Mouse (Mus musculus): ENCODE measurements at regions not wholly inside any gene's neighbourhood (a gene's known extent, or its start where the extent isn't known, plus 50 kb on each side); places are given as distances from the start of the nearest gene placed in this dataset.

DNA sequence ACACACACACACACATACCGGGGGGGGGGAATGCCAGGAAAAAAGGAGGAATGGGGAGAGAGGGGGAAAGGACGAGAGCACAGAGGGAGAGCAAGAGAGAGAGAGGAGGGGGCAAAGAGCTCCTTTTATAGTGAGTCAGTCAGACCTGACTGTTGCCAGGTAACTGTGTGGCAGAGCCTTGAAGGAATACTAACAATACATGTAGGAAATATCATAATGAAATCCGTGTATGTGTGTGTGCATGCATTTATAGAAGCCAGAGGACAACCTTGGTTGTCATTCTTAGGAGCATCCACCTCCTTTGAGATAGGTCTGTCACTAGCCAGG, 127.6 kb upstream of the Med14 start:
- no peak for DNase-seq (ENCODE audit: extremely low read depth, low read depth)

DNA sequence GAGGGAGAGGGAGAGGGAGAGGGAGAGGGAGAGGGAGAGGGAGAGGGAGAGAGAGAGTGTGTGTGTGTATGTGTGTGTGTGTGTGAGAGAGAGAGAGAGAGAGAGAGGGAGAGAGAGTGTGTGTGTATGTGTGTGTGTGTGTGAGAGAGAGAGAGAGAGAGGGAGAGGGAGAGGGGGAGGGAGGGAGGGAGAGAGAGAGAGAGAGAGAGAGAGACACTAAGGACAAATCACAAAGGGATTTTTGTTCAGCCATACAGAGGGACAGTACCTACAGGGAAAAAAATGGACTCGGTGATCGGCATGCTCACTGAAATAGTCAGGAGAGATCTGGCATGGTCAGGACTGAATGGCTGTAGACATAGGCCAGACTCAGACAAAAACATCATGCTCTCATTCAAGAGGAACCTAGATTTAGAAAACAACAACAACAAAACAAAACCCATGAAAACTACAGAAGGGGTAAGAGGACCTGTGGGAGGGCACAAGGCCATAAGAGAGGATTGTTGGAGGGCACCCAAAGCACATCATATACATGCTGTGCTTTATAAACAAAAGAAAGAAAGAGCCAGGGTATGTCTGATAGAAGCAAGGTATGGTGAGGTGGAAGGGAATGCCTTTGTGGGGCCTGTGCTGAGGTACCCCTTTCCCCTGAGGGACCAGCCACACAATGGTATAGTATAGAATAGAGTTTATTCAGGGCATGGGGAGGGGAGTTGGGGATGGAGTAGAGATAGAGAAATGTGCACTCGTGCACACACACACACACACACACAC, 127.0 kb upstream of the Med14 start:
- DNase-seq (ENCODE audit: extremely low read depth, low read depth), result no peak

DNA sequence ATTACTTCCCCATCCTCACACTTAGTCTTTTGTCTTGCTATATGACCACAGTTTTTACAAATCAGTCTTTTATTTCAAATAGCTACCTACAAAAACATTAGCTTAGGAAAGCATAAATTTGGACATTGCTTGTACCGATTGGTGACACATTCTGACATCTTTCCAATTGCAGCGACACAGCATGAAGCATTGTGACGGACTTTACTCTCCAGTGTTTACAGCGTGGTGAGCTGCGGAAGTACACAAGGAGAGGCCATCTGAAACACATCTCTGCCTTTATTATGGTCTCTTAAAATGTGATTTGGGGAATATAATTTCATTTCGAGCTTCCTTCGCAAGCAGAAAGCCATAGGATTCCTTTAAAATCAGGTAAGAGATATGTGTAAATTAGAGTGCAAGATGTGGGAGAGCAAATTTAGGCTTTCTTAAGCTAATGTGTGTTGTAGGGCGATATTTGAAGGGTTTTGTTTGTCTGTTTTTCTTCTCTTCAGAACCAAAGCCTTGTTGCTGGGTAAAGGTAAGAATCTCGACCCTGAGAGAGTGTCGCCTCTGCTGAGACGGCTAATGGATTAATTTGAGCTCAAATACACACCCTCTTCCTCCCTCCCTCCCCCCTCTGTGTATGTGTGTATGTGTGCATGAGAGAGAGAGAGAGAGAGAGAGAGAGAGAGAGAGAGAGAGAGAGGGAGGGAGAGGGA, 126.3 kb upstream of the Med14 start:
- DNase-seq (ENCODE audit: extremely low read depth, low read depth), result no peak

DNA sequence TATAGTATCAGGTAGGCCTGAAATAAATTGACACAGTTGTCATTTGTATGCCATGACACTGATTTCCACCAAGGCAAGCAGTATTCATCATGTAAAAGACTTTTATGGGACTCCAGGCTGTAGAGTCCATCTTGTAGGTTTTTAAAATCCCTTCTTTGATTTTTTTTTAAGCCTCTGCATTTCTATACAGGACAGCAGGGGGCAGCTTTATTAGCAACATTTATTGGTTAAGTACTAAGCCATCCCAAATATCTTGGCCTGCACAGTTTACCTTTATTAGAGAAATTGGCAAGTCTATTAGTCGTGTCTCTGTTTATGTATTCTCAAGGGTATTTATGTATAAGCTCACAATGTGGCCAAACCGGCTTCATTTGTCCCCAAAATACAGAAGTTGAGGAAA, 125.6 kb upstream of the Med14 start:
- DNase-seq (ENCODE audit: extremely low read depth, low read depth), result no peak

DNA sequence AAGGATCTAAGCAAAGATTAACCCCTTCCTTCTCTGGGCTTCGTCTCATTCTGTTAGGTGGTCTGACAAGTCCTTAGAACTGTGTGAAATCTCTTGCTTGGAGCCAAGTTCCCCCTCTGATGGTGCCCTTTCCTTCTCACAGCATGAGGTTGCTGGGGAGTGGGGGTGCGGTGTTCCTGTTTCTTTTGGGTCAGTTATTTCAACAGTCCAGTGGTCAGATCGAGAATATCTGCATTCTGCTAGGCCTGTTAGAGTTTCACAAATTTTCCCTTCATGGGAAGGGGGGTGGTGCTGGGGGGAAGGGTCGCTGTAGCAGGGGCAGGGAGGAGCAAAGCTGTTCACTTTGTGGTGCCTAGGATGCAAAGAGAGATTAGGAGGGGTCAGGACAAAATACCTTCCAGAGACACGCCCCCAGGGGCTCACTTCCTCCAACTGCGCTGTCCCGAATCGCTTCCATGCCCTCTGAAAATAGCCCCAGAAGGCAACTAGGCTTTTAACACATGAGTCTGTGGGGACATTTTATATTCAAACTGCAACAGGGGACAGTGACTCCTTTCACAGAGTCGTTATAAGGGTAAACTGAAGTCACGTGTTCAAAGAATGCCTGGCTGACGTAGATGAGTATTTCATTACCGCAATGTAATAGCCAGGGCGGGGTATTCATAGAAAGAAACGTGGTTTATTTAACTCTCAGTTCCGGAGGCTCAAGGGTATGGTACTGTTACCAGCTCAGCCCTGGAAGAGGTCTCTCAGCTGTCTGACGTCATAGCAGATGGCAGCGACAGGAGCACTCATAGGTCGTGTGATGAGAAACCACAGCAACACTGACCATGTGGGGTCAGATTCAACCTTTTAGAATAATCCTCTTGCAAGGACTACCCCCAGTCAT, 124.5 kb upstream of the Med14 start:
- no peak for DNase-seq (ENCODE audit: extremely low read depth, low read depth)

DNA sequence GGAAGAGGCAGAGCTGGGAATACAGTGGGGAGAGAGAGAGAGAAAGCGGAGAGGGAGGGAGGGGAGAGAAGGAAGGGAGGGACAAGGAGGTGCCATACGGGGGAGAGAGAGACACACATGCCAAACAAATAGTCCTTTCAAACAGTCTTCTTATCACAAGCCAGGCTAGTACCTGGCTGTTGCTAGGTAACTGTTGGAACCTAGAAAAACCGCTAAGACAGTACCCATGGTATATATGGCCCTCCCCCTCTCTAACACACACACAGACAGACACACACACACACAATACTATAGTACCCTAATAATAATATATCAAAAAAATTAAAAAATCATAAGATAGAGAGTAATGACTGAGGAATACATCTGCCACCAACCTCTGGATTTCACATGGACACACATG, 117.4 kb upstream of the Med14 start:
- no peak for DNase-seq (ENCODE audit: extremely low read depth, low read depth)

DNA sequence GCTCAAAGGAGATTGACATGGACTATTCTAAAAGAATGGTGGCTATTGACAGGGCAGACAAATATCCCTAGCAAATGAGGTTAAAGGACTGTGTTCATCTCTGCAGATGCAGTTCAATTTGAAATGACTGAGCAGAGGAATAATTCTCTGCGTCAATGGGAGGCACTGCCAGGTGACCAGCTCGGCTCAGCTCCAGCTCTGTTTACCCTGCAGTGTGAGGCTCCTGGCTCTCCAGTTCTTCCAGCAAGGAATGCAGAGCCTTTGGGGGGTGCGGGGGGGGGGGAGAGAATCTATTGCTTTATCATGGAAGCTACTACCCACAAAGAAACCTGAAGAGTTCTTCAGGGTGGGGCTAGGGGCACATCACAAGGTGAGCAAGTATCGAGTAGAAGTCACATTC, 115.6 kb upstream of the Med14 start:
- no peak for DNase-seq (ENCODE audit: extremely low read depth, low read depth)

DNA sequence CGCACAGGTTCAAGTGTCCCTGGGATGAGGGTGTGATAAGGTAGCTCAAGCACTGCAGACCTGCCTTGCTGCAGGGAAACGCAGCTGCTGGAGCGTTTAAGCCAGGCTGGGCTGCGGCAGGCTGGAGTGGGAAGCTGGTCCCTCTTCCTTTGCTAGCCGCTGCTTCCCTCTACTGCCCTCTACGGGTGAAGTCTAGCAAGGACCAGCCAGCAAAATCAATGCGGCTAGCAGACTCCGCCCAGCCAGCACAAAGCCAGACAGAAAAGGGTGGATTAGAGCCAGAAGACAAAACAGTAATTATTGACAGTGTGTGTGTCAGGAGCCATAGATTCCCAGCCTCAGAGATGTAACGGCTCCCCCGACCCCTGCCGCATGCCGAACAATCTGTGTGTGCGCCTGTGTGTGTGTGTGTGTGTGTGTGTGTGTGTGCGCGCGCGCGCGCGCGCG, 111.8 kb upstream of the Med14 start:
- DNase-seq (ENCODE audit: extremely low read depth, low read depth), result peak; percentile 50

DNA sequence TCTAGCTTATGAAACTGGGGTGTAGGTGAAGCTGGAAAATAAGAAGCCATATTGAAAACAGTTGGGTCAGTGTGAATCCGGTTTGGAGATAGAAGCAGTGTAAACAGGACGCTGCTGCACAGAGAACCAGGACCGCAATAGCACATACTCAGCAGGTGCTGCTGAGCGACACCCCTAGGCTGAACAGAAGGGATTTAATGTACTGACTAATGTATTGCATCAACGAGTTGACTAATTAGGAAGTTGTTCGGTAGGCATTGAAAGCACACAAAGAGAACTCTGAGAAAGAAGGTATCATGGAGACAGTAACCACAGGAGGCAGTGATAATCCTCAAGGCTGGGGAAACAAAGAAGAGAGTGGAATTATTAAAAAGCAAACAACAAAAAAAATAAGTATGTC, 111.4 kb upstream of the Med14 start:
- DNase-seq (ENCODE audit: extremely low read depth, low read depth), result peak; percentile 7

DNA sequence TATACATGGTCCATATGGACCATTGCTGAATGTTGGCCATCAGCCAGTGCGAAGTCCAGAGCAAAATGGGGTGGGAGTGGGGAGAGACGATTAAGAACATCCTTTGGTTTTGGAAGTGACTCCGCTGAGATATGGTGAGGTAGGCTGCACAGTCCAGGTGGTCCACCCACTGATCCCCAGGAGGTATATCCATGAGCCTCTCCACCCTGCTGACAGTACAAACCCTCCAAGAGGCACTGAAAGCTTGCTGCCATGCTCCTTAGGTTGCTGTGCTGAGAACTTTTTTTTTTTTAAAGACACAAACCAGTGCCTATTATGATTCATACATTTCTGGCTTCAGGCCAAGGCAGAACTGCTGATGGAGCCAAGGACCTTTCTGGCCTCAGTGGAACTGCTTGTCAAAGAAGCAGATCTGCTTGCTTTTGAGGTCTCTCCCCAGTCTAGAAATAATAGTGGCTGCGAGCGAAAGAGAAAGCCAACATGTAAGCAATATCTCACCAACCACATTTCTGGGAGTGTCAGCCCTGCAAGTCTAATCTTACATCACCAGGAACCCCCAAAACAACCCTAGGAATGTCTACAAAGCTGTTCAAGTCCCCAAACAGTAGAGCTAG, 105.1 kb upstream of the Med14 start:
- peak; percentile 46 for DNase-seq (ENCODE audit: extremely low read depth, low read depth)

DNA sequence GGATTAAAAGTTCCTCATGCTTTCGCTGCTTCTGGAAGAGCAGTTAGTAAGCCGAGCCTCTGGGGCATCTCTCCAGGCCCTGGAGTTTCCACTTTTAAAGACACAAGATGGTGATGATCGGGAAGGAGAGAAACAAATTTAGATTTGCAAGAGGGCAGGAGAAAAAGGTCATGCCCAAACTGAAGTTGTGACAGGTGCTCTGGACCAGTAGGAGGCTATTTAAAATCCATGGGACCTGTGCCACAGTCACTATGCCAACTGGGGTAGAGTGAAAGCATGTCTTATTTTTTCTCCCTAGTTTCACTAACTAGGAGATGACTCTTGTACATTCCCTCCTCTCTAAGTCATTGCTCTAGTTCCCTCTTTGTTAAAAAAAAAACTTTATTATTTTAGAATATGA, 104.3 kb upstream of the Med14 start:
- no peak for DNase-seq (ENCODE audit: extremely low read depth, low read depth)

DNA sequence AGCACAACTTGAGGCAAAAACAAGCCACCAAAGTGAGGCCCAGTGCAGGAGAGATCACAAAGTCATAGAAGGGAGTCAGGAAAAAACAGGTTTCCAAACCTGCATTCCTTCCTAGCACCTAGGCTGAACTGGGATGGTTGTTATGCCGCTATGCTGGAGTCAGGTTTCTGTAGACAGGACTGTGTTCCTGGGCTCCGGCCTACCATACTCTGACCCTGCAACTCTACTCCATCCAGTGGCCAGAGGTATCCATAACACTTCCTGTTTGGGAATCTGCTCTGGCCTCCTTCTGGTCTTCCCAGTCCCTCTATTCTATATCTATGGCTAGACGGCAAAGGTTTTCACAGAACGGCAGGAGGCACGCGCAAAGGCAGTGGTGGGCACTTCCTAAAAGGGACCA, 98.3 kb upstream of the Med14 start:
- DNase-seq (ENCODE audit: extremely low read depth, low read depth), result no peak

DNA sequence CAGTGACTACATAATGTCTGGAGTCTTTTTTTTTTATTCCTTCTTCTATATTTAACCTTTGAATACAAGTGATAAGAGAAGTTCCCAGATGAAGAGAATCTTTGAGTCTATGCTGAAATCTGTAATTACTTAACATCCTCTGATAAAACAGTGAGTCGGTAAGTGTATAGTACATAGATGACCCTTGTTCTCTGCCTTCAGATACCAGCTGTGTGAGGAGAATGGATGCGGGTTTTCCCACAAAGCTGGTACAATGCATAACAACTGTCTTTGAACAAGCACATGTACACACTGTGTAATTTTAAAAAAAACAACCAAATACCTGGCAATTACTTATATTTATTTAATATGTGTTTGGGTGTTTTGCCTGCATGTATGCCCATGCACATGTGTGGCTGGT, 96.9 kb upstream of the Med14 start:
- DNase-seq (ENCODE audit: extremely low read depth, low read depth), result no peak

DNA sequence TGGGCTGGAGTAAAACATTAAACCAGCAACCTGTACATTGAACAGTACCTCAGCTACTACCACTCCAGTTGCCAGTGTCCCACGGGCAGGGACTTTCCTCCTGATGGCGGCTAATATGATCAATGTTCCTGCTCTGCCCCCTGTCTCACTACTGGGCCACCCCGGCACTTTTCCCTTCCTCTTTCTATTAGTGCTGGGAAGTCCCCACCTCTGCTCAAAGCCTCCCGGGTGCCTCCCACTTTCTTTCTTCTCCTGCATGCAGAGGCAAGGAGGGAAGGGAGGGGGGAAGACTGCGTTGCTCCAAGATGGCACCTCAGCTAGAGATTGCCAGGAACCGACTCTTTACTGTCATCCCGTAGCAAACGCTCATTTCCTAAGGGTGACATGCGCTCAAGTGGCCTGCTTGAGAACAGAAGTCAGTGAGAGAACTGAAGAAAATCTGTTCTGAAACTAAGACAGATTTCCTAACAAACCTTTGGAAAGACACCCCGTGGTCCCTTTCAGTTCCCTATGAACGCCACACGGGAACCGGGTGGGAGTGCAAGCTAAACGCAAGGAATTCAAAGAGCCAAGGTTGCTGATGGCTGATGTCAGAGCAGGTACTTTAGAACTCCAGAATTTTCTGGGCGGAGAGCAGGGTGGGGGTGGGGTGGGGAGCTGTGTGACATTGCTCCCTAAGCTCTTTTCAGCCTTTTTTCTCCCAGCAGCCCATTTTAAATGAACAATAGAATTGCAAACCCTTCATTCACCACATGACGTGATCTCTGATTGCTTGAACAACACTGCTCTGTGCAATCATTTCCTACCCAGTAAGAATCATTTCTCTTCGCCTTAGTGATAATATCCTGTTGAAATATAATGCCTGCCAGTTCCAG, 96.2 kb upstream of the Med14 start:
- no peak for DNase-seq (ENCODE audit: extremely low read depth, low read depth)

DNA sequence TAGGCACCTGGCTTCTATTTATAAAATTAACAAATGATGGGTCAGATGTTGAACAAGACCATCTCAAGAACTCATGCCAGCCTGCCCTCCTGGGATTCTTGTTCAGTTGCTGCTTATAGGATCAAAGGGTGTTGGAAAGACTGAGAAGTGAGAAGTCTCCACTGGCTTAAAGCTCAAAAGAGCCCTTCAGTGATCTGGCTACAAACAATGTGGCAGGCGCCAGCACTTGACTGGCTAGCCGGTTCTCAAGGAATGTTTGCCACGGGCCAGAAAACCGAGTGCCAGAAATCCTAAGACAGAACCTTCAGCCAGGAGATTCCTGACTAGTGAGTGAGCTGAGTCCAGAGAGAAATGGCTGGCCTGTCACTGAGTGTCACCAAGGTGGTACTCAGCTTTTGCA, 93.6 kb upstream of the Med14 start:
- DNase-seq (ENCODE audit: extremely low read depth, low read depth), result no peak

DNA sequence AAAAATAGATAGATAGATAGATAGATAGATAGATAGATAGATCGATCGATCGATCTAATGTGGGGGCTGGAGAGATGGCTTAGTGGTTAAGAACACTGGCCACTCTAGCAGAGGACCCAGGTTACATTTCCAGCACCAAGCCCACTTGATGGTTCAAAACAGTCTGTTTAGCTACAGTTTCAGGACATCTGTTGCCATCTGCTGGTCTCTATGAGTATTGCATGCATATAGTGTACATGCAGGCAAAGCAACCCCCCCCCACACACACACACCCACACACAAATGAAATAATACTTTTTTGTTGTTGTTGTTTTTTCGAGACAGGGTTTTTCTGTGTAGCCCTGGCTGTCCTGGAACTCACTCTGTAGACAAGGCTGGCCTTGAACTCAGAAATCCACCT, 89.8 kb upstream of the Med14 start:
- DNase-seq (ENCODE audit: extremely low read depth, low read depth), result peak; percentile 47

DNA sequence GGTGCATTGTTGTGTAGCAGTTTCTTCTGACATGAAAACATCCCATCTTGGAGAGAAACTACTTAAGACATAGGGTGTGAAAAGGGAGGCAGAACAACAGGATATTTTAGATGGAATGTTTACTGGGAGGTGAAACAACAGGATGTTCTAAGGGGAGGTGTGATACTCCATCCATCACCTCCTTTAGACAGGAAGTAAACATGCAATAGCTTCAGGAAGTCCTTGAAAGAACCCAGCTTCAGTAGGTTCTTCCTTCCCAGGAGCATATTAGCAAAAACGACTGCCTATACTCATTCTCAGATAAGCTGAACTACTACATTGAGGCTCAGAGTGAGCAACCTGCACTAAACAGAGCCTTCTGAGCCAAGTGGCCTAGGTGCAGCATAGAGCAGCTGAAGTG, 82.6 kb upstream of the Med14 start:
- no peak for DNase-seq (ENCODE audit: extremely low read depth, low read depth)

DNA sequence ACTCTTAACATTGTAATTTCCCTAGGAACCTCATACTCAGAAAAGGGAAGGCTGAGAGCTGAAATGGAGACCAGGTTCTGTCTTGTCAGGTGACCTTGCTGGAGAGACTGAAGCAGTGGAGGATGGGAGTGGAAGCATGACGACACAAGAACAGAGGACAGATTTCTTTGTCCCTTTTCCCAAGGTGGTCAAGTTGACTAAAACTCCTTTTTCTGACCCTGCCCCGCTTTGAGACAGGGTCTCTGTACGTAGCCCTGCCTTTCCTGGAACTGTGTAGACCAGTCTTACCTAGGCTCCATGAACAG, 79.1 kb upstream of the Med14 start:
- no peak for DNase-seq (ENCODE audit: extremely low read depth, low read depth)

DNA sequence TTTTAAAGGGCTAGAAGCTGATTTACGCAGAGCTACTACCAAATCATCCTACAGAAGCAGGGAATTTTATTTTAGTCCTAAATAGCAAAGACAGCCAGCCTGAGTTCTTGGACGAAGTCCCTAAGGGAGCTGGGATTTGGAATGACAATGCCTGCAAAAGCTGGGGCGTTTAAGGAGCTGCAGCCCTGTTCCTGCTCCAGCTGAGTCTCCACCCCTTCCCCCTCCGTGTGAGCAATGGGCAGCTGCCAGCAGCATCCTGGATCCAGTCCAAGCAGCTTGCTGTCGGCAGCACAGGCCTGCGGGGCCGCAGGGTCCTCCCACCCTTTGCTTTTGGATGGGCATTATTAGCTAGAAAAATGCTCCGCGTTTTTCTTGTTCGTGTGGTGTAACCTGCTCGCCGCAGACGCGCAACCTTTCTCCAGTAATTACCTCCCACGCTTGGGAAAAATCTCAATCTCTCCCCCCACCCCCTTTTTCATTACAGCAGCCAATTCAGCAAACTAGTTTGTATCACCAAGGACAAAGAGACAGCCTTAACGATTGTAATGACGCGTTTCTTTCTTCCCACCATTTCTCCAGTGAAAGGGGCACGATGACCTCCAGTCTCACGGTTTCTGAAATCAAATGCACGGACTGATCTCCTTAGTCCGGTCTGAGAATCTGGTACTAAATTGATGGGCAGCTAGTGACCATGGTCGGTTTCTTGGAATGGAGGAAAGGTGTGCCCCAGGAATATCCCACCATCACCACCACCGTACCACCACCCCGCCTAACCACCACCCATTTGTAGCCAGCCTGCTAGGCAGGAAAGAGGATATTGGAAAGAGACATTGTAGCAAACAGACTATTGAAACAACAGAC, 78.5 kb upstream of the Med14 start:
- peak; percentile 42 for DNase-seq (ENCODE audit: extremely low read depth, low read depth)
